Comparison of ENCODE assay signal across 9 mouse cellular contexts in genomic region chr4:137287818-137288217, GRCm38 (mm10). TPM values are rescaled to one million over a fixed set of nuclear protein-coding genes. Genes with fewer than 3 reads are reported as not detected.
DNase-seq lines count a peak whose midpoint lies in the region; ATAC-seq and TF ChIP-seq lines count a peak whose summit lies in the region.
"Had no signal": no experiment of that assay in that cellular context is flagged by ENCODE, and none has a peak within 500 bp of the region (broad histone marks: within the 10 kb centered on the region; RNA-seq: fewer than 3 reads in every experiment).

No protein-coding gene starts in this region.

- no peak overlapping the region for H3K27ac ChIP-seq in hindbrain, embryonic 11.5 days (ENCODE audit: low read depth, low read length)
- H3K27ac ChIP-seq in hindbrain, embryonic 12.5 days: no peak overlapping the region
- no peak overlapping the region for H3K27ac ChIP-seq in CH12.LX (ENCODE audit: insufficient read depth, low read depth)
- H3K27ac ChIP-seq in limb, embryonic 10.5 days: no peak overlapping the region
- H3K27ac ChIP-seq: embryonic facial prominence, embryonic 15.5 days had no signal

- peak; percentile 85 for DNase-seq in hindbrain, embryonic 11.5 days (ENCODE audit: low spot score)
- peak; percentile 26 for DNase-seq in CH12.LX (ENCODE audit: extremely low read depth)
- peak; percentile 85 for DNase-seq in adrenal gland, postnatal 14 days
- peak; percentile 69 for DNase-seq in gastrocnemius, postnatal 14 days
- DNase-seq in limb, embryonic 10.5 days (ENCODE audit: low spot score): peak; percentile 88
- peak; percentile 78 for DNase-seq in retina, postnatal 1 day
- DNase-seq in left cerebral cortex, postnatal 36 days (ENCODE audit: low spot score in 2 of 2): no peak

- H3K36me3 ChIP-seq in hindbrain, embryonic 11.5 days (ENCODE audit: control insufficient read depth, insufficient read depth, low read length): no peaks in the 10 kb centered on the region
- H3K36me3 ChIP-seq in hindbrain, embryonic 12.5 days: no peaks in the 10 kb centered on the region
- H3K36me3 ChIP-seq in CH12.LX (replicated peaks in 1 of 2; ENCODE audit: control insufficient read depth in 1 of 2, insufficient read depth in 1 of 2, low read length in 1 of 2): no peaks in the 10 kb centered on the region
- H3K36me3 ChIP-seq in limb, embryonic 10.5 days: no peaks in the 10 kb centered on the region
- H3K36me3 ChIP-seq: embryonic facial prominence, embryonic 15.5 days had no signal

- TF ChIP-seq RAD21 in CH12.LX (IDR thresholded peaks at IDR 0.05; ENCODE audit: low read depth, low read length): peak; percentile 83

- H3K4me3 ChIP-seq in hindbrain, embryonic 11.5 days (ENCODE audit: low read depth, low read length): no peak overlapping the region
- H3K4me3 ChIP-seq in hindbrain, embryonic 12.5 days: no peak overlapping the region
- H3K4me3 ChIP-seq in CH12.LX (replicated peaks in 1 of 3; ENCODE audit: low read depth in 2 of 3, low read length in 2 of 3, poor library complexity in 1 of 3): no peak overlapping the region
- no peak overlapping the region for H3K4me3 ChIP-seq in limb, embryonic 10.5 days
- H3K4me3 ChIP-seq: embryonic facial prominence, embryonic 15.5 days had no signal

- peak; percentile 50 to 87 for TF ChIP-seq CTCF in CH12.LX (conservative IDR thresholded peaks at IDR 0.05 in 1 of 2, IDR thresholded peaks at IDR 0.05 in 1 of 2; ENCODE audit: low read depth in 2 of 2, low read length in 2 of 2)

- no peak for ATAC-seq in hindbrain, embryonic 11.5 days (ENCODE audit: low FRiP score)
- ATAC-seq in hindbrain, embryonic 12.5 days (ENCODE audit: low FRiP score): no peak

- no peak for TF ChIP-seq POLR2A in CH12.LX (IDR thresholded peaks at IDR 0.05; ENCODE audit: low read depth, low read length)

- no peaks in the 10 kb centered on the region for H3K9me3 ChIP-seq in hindbrain, embryonic 11.5 days (ENCODE audit: control insufficient read depth, low read length)
- H3K9me3 ChIP-seq in hindbrain, embryonic 12.5 days (replicated peaks): no peaks in the 10 kb centered on the region
- H3K9me3 ChIP-seq in CH12.LX (replicated peaks; ENCODE audit: low read length): no peaks in the 10 kb centered on the region
- H3K9me3 ChIP-seq in limb, embryonic 10.5 days (replicated peaks): no peaks in the 10 kb centered on the region
- H3K9me3 ChIP-seq: embryonic facial prominence, embryonic 15.5 days had no signal

- intact Hi-C loops in gastrocnemius, postnatal 14 days (cut with DNase I; ENCODE audit: low total_unique reads): no loop called here
- intact Hi-C loops in left cerebral cortex, postnatal 36 days (cut with DNase I): loop anchor here (1.0 to 10.0 kb wide), 3 partner anchors 123 to 393 kb away; partner anchors contain the start of genes C1qa and C1qc

- 6% methylated on average over 4 of the region's 4 CpGs for WGBS in hindbrain, embryonic 11.5 days
- 2% methylated on average over 4 of the region's 4 CpGs for WGBS in hindbrain, embryonic 12.5 days
- 4% methylated on average over 4 of the region's 4 CpGs for WGBS in limb, embryonic 10.5 days

- peaks cover 3% of the 10 kb centered on the region; the same call in 1 of the 2 replicates for H3K27me3 ChIP-seq in hindbrain, embryonic 11.5 days (ENCODE audit: control insufficient read depth, insufficient read depth, low read length)
- H3K27me3 ChIP-seq in hindbrain, embryonic 12.5 days: peaks cover 24% of the 10 kb centered on the region
- H3K27me3 ChIP-seq in CH12.LX (replicated peaks): peaks cover 80% of the 10 kb centered on the region
- peaks cover 42% of the 10 kb centered on the region for H3K27me3 ChIP-seq in limb, embryonic 10.5 days (ENCODE audit: low read depth, poor library complexity, severe bottlenecking)

- H3K9ac ChIP-seq in hindbrain, embryonic 11.5 days (ENCODE audit: low read depth, low read length): no peak overlapping the region
- no peak overlapping the region for H3K9ac ChIP-seq in hindbrain, embryonic 12.5 days
- no peak overlapping the region for H3K9ac ChIP-seq in CH12.LX (ENCODE audit: insufficient read depth, low read depth)
- H3K9ac ChIP-seq: embryonic facial prominence, embryonic 15.5 days had no signal

- TF ChIP-seq EP300 in CH12.LX (IDR thresholded peaks at IDR 0.05; ENCODE audit: low read length): no peak

- in situ Hi-C loops in CH12.LX (cut with MboI; ENCODE audit: low pct_ligation_motif_present, low pct_unique_long_range_greater_than_20kb, low sequenced_read_pairs): loop anchor here (5.0 to 10.0 kb wide), 2 partner anchors 206 to 393 kb away; partner anchors contain the start of genes C1qa and C1qc

- H3K4me2 ChIP-seq in hindbrain, embryonic 11.5 days (replicated peaks; ENCODE audit: low read depth, low read length): no peak overlapping the region
- no peak overlapping the region for H3K4me2 ChIP-seq in hindbrain, embryonic 12.5 days (replicated peaks)
- H3K4me2 ChIP-seq in CH12.LX (ENCODE audit: insufficient read depth, low read depth, poor library complexity, severe bottlenecking): no peak overlapping the region
- H3K4me2 ChIP-seq: embryonic facial prominence, embryonic 15.5 days had no signal

- H3K4me1 ChIP-seq in hindbrain, embryonic 11.5 days (replicated peaks; ENCODE audit: control insufficient read depth, insufficient read depth, low read length): no peaks in the 10 kb centered on the region
- peaks cover 5% of the 10 kb centered on the region for H3K4me1 ChIP-seq in hindbrain, embryonic 12.5 days
- no peaks in the 10 kb centered on the region for H3K4me1 ChIP-seq in CH12.LX (ENCODE audit: control insufficient read depth in 1 of 2, insufficient read depth in 2 of 2)
- H3K4me1 ChIP-seq in limb, embryonic 10.5 days: peaks cover 14% of the 10 kb centered on the region

- dilution Hi-C loops in CH12.LX (cut with MboI; ENCODE audit: extremely low pct_ligation_motif_present, extremely low pct_unique_long_range_greater_than_20kb, low sequenced_read_pairs): no loop called here

- no peaks in the 10 kb centered on the region for H3K79me2 ChIP-seq in CH12.LX (replicated peaks; ENCODE audit: control insufficient read depth, extremely low read depth, insufficient read depth, poor library complexity, severe bottlenecking)

TF ChIP-seq in CH12.LX, 34 proteins besides CTCF, POLR2A, EP300 and RAD21:
- TF ChIP-seq ZC3H11A (IDR thresholded peaks at IDR 0.05; ENCODE audit: low read depth, low read length): 0 out of 2 replicates have a peak, but pooled peaks have one; percentile 7
- TF ChIP-seq NRF1 (IDR thresholded peaks at IDR 0.05; ENCODE audit: low read depth, low read length): no peak
- no peak for TF ChIP-seq RCOR1 (conservative IDR thresholded peaks at IDR 0.05; ENCODE audit: low read depth, low read length)
- TF ChIP-seq PAX5 (IDR thresholded peaks at IDR 0.05; ENCODE audit: low read length): no peak
- TF ChIP-seq SMC3 (IDR thresholded peaks at IDR 0.05; ENCODE audit: low read depth, low read length): peak; percentile 85

RNA-seq across cellular contexts. Expression of gene Wnt4, which starts 10.5 kb away (rescaled TPM):
- polyA plus RNA-seq in hindbrain, embryonic 11.5 days (2014; fragmentation: Nextera tagmentation; extraction: Ambion mirVana): 2.2 and 3.5 TPM in 2 replicates
- 3.7 and 5.0 TPM in 2 replicates for polyA plus RNA-seq in hindbrain, embryonic 12.5 days (2016; fragmentation: Nextera tagmentation; extraction: Ambion mirVana)
- 0.04 TPM in 1 of 2 replicates, not detected in the other for total RNA-seq in CH12.LX (2012; rRNA removed)
- not detected in 2 replicates for total RNA-seq in CH12.LX (2014; rRNA removed)
- polyA plus RNA-seq in CH12.LX (2012; ENCODE audit: insufficient read length, low read depth): not detected in 2 replicates
- 46.2 and 51.3 TPM in 2 replicates for total RNA-seq in adrenal gland, postnatal 14 days (2021)
- 1 to 10 TPM; 6.4 to 8.8 TPM for total RNA-seq in gastrocnemius, postnatal 14 days (2021)
- polyA plus RNA-seq in limb, embryonic 10.5 days (2016; fragmentation: Nextera tagmentation; extraction: Ambion mirVana): 1.3 and 1.4 TPM in 2 replicates
- 10 to 100 TPM; 13.1 to 14.0 TPM for total RNA-seq in left cerebral cortex, postnatal 36 days (2021)

Comparison
In these comparisons a context has a peak if more than half of its experiments do, and no peak if none do; other contexts are left out.
1. DNase-seq: peak in hindbrain, embryonic 11.5 days (single experiment), CH12.LX (single experiment), adrenal gland, postnatal 14 days (single experiment), gastrocnemius, postnatal 14 days (single experiment), limb, embryonic 10.5 days (single experiment) and retina, postnatal 1 day (single experiment); none in left cerebral cortex, postnatal 36 days (0 of 2).
2. RNA of gene Wnt4, which starts 10.5 kb away (total RNA-seq): 46.2 to 51.3 TPM in adrenal gland, postnatal 14 days, 13.1 to 14.0 TPM in left cerebral cortex, postnatal 36 days and 6.4 to 8.8 TPM in gastrocnemius, postnatal 14 days; 0.04 TPM in CH12.LX; every median in the first group is over 4 times any median in the second.